Mouse (Mus musculus) ES-E14 (cell line): ENCODE results near the gene Dnmt3b. TPM values are rescaled to one million over a fixed set of nuclear protein-coding genes. Genes with fewer than 3 reads are reported as not detected.

Experiments used
- DNase-seq: peaks from one replicate; pipeline ENCODE4 v3.0.0-alpha.2; 2013; ENCODE audit warnings: low read depth, low spot score
- H3K27ac ChIP-seq: 2 replicates; pipeline ENCODE4 v1.5.1; 2012; ENCODE audit warnings: low read depth, mild to moderate bottlenecking, low read length, moderate library complexity, mixed read lengths; ENCODE audit not compliant: poor library complexity, insufficient read depth, severe bottlenecking
- H3K36me3 ChIP-seq: 2 replicates; pipeline ENCODE4 v1.6.1; 2012; ENCODE audit warnings: mild to moderate bottlenecking, low read length, moderate library complexity, mixed read lengths; ENCODE audit not compliant: control insufficient read depth, poor library complexity, insufficient read depth, severe bottlenecking
- H3K4me1 ChIP-seq, 2 experiments: fragments of 150-350 bp in 1 of 2; sonication (generic) in 1 of 2; 2 replicates each; pipeline ENCODE4 v1.6.1; 2012; ENCODE audit warnings: low read length in 2 of 2, mild to moderate bottlenecking in 1 of 2, mixed read lengths in 1 of 2; ENCODE audit not compliant: control insufficient read depth in 2 of 2, insufficient read depth in 2 of 2, poor library complexity in 1 of 2
- H3K4me3 ChIP-seq, 2 experiments: fragments of 150-350 bp in 1 of 2; sonication (generic) in 1 of 2; 2 replicates each; pipeline ENCODE4 v1.5.1; 2012; ENCODE audit warnings: low read length in 2 of 2, low read depth in 1 of 2, mild to moderate bottlenecking in 1 of 2, mixed read lengths in 1 of 2; ENCODE audit not compliant: insufficient read depth in 1 of 2, poor library complexity in 1 of 2, severe bottlenecking in 1 of 2
- H3K9ac ChIP-seq: 2 replicates; pipeline ENCODE4 v1.6.1; 2012; ENCODE audit warnings: low read depth, mild to moderate bottlenecking, low read length, mixed read lengths; ENCODE audit not compliant: poor library complexity, insufficient read depth, severe bottlenecking
- H3K9me3 ChIP-seq: fragments of 150-350 bp; sonication (generic); 2 replicates; pipeline ENCODE4 v1.6.1; 2012; ENCODE audit warnings: low read depth, mild to moderate bottlenecking, low read length; ENCODE audit not compliant: control insufficient read depth, insufficient read depth
- CHD2 ChIP-seq: IDR thresholded peaks from 2 replicates; pipeline ENCODE4 v1.6.1; 2014; ENCODE audit warnings: mild to moderate bottlenecking, low read depth, low read length, inconsistent platforms
- HCFC1 ChIP-seq: IDR thresholded peaks from 2 replicates; pipeline ENCODE4 v1.6.1; 2012; ENCODE audit warnings: low read length, inconsistent platforms, borderline replicate concordance; ENCODE audit not compliant: insufficient read depth
- MAFK ChIP-seq: IDR thresholded peaks from 2 replicates; pipeline ENCODE4 v1.6.1; 2014; ENCODE audit warnings: mild to moderate bottlenecking, low read depth, low read length, inconsistent platforms; ENCODE audit not compliant: insufficient read depth
- ZC3H11A ChIP-seq: IDR thresholded peaks from 2 replicates; pipeline ENCODE4 v1.6.1; 2012; ENCODE audit warnings: low read depth, mild to moderate bottlenecking, inconsistent platforms, low read length, borderline replicate concordance
- ZNF384 ChIP-seq: IDR thresholded peaks from 2 replicates; pipeline ENCODE4 v1.6.1; 2012; ENCODE audit warnings: low read depth, low read length, inconsistent platforms
- in situ Hi-C, 2 experiments: fragments of 600-800 bp; cut with MboI; formaldehyde crosslinking; loops; one replicate each; pipeline ENCODE4 v1.15.1; 2025; ENCODE audit warnings: low sequenced_read_pairs in 2 of 2, inconsistent platforms in 1 of 2; ENCODE audit not compliant: unreplicated experiment in 2 of 2
- total RNA-seq: library from RNA; depleted of rRNA; stranded (reverse); fragments of 300-350 nt; gene quantifications from 2 replicates; pipeline ENCODE4 v1.2.3, GENCODE M21; 2012; rRNA removed

The Dnmt3b gene
- total RNA-seq: 136 and 183 TPM in 2 replicates

DNA sequence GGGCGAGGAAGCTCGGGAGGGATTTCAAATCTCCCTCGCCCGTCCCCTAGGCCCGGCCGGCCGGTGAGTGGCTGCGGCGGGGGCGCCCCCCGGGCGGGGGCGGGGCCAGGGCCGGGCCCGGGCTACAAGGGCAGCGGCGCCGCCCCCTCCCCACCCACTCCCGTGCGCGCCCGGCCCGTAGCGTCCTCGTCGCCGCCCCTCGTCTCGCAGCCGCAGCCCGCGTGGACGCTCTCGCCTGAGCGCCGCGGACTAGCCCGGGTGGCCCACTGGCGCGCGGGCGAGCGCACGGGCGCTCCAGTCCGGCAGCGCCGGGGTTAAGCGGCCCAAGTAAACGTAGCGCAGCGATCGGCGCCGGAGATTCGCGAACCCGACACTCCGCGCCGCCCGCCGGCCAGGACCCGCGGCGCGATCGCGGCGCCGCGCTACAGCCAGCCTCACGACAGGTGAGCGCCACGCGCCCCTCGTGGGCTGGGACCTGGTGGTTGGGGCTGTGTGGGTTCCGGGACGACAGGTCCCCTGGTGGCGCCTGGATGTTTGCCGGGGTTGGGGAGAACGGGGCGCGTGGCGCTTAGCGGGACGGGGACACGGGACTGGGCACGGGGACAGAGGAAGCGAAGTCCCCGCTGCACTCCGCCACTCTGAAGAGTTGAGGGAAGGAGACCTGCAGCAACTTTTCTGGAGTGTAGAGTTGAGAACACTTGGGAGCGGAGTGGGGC is at the start of gene Dnmt3b:
TSS of gene Dnmt3b (plus strand) at position 153 of the 716 bp plus-strand sequence.
- Histone ChIP-seq H3K36me3 (peaks cover 20% of the 10 kb centered on the region), H3K4me3 (peak within 1 kb of the TSS; percentile 86 to 96), H3K27ac (peak within 1 kb of the TSS; percentile 34; the same call in 1 of the 2 replicates), H3K9me3 (no peaks in the 10 kb centered on the region), H3K4me1 (peaks cover 5 to 20% of the 10 kb centered on the region in 2 experiments; a peak in 3 of 4 replicates), H3K9ac (peak within 1 kb of the TSS; percentile 82)
- TF ChIP-seq ZC3H11A: peak; percentile 98
- TF ChIP-seq HCFC1: 0 out of 2 replicates have a peak, but pooled peaks have one; percentile 50
- no peak for TF ChIP-seq MAFK
- in situ Hi-C loops: no loop called here
- DNase-seq: no peak

DNA sequence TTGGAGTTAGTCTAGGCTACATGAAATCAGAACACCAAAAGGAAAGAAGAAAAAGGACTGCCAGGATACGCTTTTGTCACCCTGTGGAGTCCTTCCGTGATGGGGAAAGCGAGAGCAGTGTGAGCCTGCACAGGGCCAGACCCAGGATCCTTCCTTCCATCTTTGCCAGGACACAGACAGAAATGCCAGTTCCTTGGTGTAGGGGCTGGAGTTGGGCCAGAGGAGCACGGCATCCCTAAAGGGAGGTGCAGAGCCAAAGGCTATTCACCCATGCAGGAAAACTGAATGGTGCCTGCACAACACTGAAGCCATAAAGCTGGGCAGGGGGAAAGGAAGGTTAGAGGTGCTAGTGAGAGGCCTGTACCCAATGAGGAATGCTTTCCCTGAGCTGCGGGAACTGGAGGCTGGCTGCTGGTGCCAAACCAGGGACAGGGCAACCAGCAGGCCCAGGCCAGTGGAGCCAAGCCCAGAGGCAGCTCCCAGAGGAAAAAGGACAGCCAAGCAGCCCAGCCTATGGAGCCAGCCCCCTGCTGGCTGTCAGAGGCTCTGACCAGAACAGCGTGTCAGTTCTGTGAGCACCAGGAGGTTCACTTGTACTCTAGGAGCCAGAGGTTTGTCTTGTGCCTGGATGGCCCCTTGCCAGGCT is 49.1 kb upstream of the Dnmt3b start:
- no peaks in the 10 kb centered on the region for H3K36me3 ChIP-seq
- H3K27ac ChIP-seq: no peak overlapping the region
- H3K9me3 ChIP-seq: no peaks in the 10 kb centered on the region
- in situ Hi-C loops: no loop called here
- no peak for TF ChIP-seq ZNF384
- no peak for TF ChIP-seq ZC3H11A
- TF ChIP-seq CHD2: no peak
- TF ChIP-seq MAFK: no peak
- no peak for TF ChIP-seq HCFC1
- no peak overlapping the region for H3K9ac ChIP-seq
- H3K4me3 ChIP-seq: no peak overlapping the region
- H3K4me1 ChIP-seq: peaks cover 13 to 27% of the 10 kb centered on the region in 2 experiments
- no peak for DNase-seq

DNA sequence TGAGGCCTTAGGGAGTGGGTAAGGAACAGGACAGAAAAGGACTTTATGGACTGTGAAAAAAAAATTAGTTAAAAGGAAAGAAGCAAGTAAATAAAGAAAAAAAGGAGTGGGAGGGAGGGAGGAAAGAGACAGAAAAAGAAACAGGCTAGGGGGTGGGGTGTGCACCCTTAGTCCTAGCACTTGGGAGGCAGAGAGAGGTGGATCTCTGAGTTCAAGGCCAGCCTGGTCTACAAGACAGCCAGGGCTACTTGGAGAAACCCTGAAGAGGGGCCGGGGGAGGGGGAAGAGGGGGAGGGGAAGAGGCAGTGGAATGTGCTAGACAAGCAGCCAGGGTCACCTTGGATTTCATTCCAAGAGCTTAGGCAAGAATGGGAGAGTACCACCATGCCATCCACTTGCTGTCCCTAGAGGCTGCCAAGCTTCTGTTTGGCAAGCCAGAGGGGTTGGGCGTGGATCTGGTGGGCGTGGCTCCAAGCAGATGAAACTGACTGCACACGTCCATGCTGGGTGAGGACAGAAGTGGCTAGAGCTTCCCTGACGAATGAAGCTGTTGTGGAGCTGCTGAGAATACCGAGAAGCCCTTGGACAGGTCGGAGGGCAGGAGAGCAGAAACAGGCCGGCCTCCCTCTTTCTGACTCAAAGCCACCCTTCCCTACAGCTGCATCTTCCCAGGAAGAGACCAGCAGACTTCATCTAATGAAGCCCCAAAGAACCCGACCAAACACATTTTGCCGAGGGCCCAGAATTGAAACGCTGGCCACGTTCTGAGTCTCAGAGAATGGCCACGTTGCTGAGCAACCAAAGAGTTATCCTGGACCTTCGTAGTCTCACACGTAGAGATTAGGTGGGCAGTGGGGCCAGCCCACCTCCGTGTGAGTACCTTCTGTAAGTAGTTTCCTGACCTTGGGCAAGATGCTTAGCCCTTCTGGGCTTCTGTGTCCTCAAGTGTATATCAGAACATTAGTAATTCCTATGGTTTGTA is 48.3 kb upstream of the Dnmt3b start:
- H3K4me1 ChIP-seq: peaks cover 9 to 23% of the 10 kb centered on the region in 2 experiments
- H3K27ac ChIP-seq: no peak overlapping the region
- H3K9me3 ChIP-seq: no peaks in the 10 kb centered on the region
- DNase-seq: no peak
- in situ Hi-C loops: no loop called here
- no peak overlapping the region for H3K4me3 ChIP-seq
- TF ChIP-seq CHD2: no peak
- TF ChIP-seq ZNF384: no peak
- no peak for TF ChIP-seq ZC3H11A
- TF ChIP-seq HCFC1: no peak
- no peak for TF ChIP-seq MAFK
- no peak overlapping the region for H3K9ac ChIP-seq
- no peaks in the 10 kb centered on the region for H3K36me3 ChIP-seq

DNA sequence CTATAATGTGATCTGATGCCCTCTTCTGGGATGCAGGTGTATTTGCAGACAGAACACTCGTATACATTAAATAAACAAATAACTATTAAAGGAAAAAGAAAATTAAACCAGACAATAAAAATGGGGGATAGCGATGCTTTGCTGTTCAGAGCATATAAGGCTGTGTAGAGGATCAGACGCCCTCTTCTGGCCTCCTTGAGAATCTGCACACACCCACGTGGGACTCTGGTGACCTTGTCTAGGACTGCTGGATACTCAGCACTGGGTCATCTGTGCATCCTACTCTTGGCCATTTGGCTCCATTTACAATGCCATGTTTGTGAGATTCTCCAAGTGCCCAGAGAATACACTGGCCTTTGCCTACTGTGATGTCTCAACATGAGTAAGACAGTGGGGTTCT is 45.5 kb upstream of the Dnmt3b start:
- Histone ChIP-seq H3K27ac (no peak overlapping the region), H3K9ac (no peak overlapping the region; the same call in 1 of the 2 replicates), H3K4me1 (peaks cover 0 to 10% of the 10 kb centered on the region in 2 experiments; a peak in 1 of 4 replicates), H3K4me3 (peak overlapping the region in 1 of 2 experiments; percentile 32; a peak in 1 of 4 replicates), H3K36me3 (no peaks in the 10 kb centered on the region), H3K9me3 (no peaks in the 10 kb centered on the region)
- in situ Hi-C loops: no loop called here
- TF ChIP-seq ZNF384 (no peak), ZC3H11A (0 out of 2 replicates have a peak, but pooled peaks have one; percentile 3), CHD2 (no peak), MAFK (no peak), HCFC1 (no peak)
- no peak for DNase-seq
